Mouse (Mus musculus): ENCODE measurements at regions not wholly inside any gene's neighbourhood (a gene's known extent, or its start where the extent isn't known, plus 50 kb on each side); places are given as distances from the start of the nearest gene placed in this dataset.

GRCm38 (mm10) chr1:35587900-35588299 is 480.3 kb upstream of the Hs6st1 start:
- H3K4me1 ChIP-seq (replicated peaks; ENCODE audit: control insufficient read depth, insufficient read depth, low read length), result no peaks in the 10 kb centered on the region
- no peak overlapping the region for H3K4me3 ChIP-seq (ENCODE audit: low read depth, low read length)
- no peaks in the 10 kb centered on the region for H3K9me3 ChIP-seq (ENCODE audit: control insufficient read depth, low read length)
- H3K27ac ChIP-seq (ENCODE audit: low read depth, low read length), result no peak overlapping the region
- no peak overlapping the region for H3K9ac ChIP-seq (ENCODE audit: low read depth, low read length)
- WGBS, result 77% methylated on average over 2 of the region's 2 CpGs
- H3K27me3 ChIP-seq (replicated peaks; ENCODE audit: control insufficient read depth, insufficient read depth, low read length), result no peaks in the 10 kb centered on the region
- no peak overlapping the region for H3K4me2 ChIP-seq
- DNase-seq (ENCODE audit: low spot score) (no peak), ATAC-seq (replicated peaks; ENCODE audit: low FRiP score) (no peak)
- no peaks in the 10 kb centered on the region for H3K36me3 ChIP-seq (ENCODE audit: control insufficient read depth, insufficient read depth, low read length)

GRCm38 (mm10) chr1:35588939-35589338 is 479.3 kb upstream of the Hs6st1 start:
- ATAC-seq (replicated peaks; ENCODE audit: low FRiP score) (no peak), DNase-seq (ENCODE audit: low spot score) (no peak)
- no peaks in the 10 kb centered on the region for H3K36me3 ChIP-seq (ENCODE audit: control insufficient read depth, insufficient read depth, low read length)
- WGBS, result 70% methylated on average over 3 of the region's 3 CpGs
- H3K9me3 ChIP-seq (ENCODE audit: control insufficient read depth, low read length), result no peaks in the 10 kb centered on the region
- H3K9ac ChIP-seq (ENCODE audit: low read depth, low read length), result no peak overlapping the region
- H3K27ac ChIP-seq (ENCODE audit: low read depth, low read length), result no peak overlapping the region
- H3K4me1 ChIP-seq (replicated peaks; ENCODE audit: control insufficient read depth, insufficient read depth, low read length), result no peaks in the 10 kb centered on the region
- no peak overlapping the region for H3K4me3 ChIP-seq (ENCODE audit: low read depth, low read length)
- no peaks in the 10 kb centered on the region for H3K27me3 ChIP-seq (replicated peaks; ENCODE audit: control insufficient read depth, insufficient read depth, low read length)
- no peak overlapping the region for H3K4me2 ChIP-seq

GRCm38 (mm10) chr1:35600847-35601246 is 467.4 kb upstream of the Hs6st1 start:
- Histone ChIP-seq H3K27ac (ENCODE audit: low read depth, low read length) (no peak overlapping the region), H3K4me3 (ENCODE audit: low read depth, low read length) (no peak overlapping the region), H3K36me3 (ENCODE audit: control insufficient read depth, insufficient read depth, low read length) (no peaks in the 10 kb centered on the region), H3K9ac (ENCODE audit: low read depth, low read length) (no peak overlapping the region), H3K4me1 (replicated peaks; ENCODE audit: control insufficient read depth, insufficient read depth, low read length) (no peaks in the 10 kb centered on the region), H3K9me3 (ENCODE audit: control insufficient read depth, low read length) (no peaks in the 10 kb centered on the region), H3K27me3 (replicated peaks; ENCODE audit: control insufficient read depth, insufficient read depth, low read length) (no peaks in the 10 kb centered on the region), H3K4me2 (no peak overlapping the region)
- DNase-seq (ENCODE audit: low spot score) (no peak), ATAC-seq (replicated peaks; ENCODE audit: low FRiP score) (no peak)
- WGBS, result 89% methylated on average over 3 of the region's 3 CpGs

- no peak overlapping the region for H3K27ac ChIP-seq (ENCODE audit: low read depth, low read length)
- no peak overlapping the region for H3K4me3 ChIP-seq (ENCODE audit: low read depth, low read length)
- no peaks in the 10 kb centered on the region for H3K9me3 ChIP-seq (ENCODE audit: control insufficient read depth, low read length)
- no peak for DNase-seq (ENCODE audit: low spot score)
- no peak for ATAC-seq (replicated peaks; ENCODE audit: low FRiP score)
- no peaks in the 10 kb centered on the region for H3K27me3 ChIP-seq (replicated peaks; ENCODE audit: control insufficient read depth, insufficient read depth, low read length)
- H3K4me1 ChIP-seq (replicated peaks; ENCODE audit: control insufficient read depth, insufficient read depth, low read length), result no peaks in the 10 kb centered on the region
- H3K4me2 ChIP-seq, result no peak overlapping the region
- no peaks in the 10 kb centered on the region for H3K36me3 ChIP-seq (ENCODE audit: control insufficient read depth, insufficient read depth, low read length)
- no peak overlapping the region for H3K9ac ChIP-seq (ENCODE audit: low read depth, low read length)
- WGBS, result 68% methylated on average over 3 of the region's 3 CpGs
Observed at GRCm38 (mm10) chr1:35615131-35615530, 453.1 kb upstream of the Hs6st1 start.

GRCm38 (mm10) chr1:35619476-35619875 is 448.7 kb upstream of the Hs6st1 start:
- H3K27ac ChIP-seq (ENCODE audit: low read depth, low read length), result no peak overlapping the region
- DNase-seq (ENCODE audit: low spot score) (no peak), ATAC-seq (replicated peaks; ENCODE audit: low FRiP score) (no peak)
- H3K36me3 ChIP-seq (ENCODE audit: control insufficient read depth, insufficient read depth, low read length), result no peaks in the 10 kb centered on the region
- no peaks in the 10 kb centered on the region for H3K27me3 ChIP-seq (replicated peaks; ENCODE audit: control insufficient read depth, insufficient read depth, low read length)
- H3K9ac ChIP-seq (ENCODE audit: low read depth, low read length), result no peak overlapping the region
- no peaks in the 10 kb centered on the region for H3K4me1 ChIP-seq (replicated peaks; ENCODE audit: control insufficient read depth, insufficient read depth, low read length)
- no peaks in the 10 kb centered on the region for H3K9me3 ChIP-seq (ENCODE audit: control insufficient read depth, low read length)
- no peak overlapping the region for H3K4me2 ChIP-seq
- H3K4me3 ChIP-seq (ENCODE audit: low read depth, low read length), result no peak overlapping the region
- WGBS, result 64% methylated on average over 4 of the region's 4 CpGs

GRCm38 (mm10) chr1:35642595-35642994 is 425.6 kb upstream of the Hs6st1 start:
- DNase-seq (ENCODE audit: low spot score), result no peak
- Histone ChIP-seq H3K4me2 (no peak overlapping the region), H3K36me3 (ENCODE audit: control insufficient read depth, insufficient read depth, low read length) (no peaks in the 10 kb centered on the region), H3K4me3 (ENCODE audit: low read depth, low read length) (no peak overlapping the region), H3K27ac (ENCODE audit: low read depth, low read length) (no peak overlapping the region), H3K4me1 (replicated peaks; ENCODE audit: control insufficient read depth, insufficient read depth, low read length) (no peaks in the 10 kb centered on the region), H3K9me3 (ENCODE audit: control insufficient read depth, low read length) (no peaks in the 10 kb centered on the region), H3K27me3 (replicated peaks; ENCODE audit: control insufficient read depth, insufficient read depth, low read length) (no peaks in the 10 kb centered on the region), H3K9ac (ENCODE audit: low read depth, low read length) (no peak overlapping the region)
- 28% methylated on average over 7 of the region's 7 CpGs for WGBS
- ATAC-seq (replicated peaks; ENCODE audit: low FRiP score), result no peak

- Histone ChIP-seq H3K27ac (ENCODE audit: low read depth, low read length) (no peak overlapping the region), H3K4me2 (no peak overlapping the region), H3K4me1 (replicated peaks; ENCODE audit: control insufficient read depth, insufficient read depth, low read length) (no peaks in the 10 kb centered on the region), H3K9me3 (ENCODE audit: control insufficient read depth, low read length) (no peaks in the 10 kb centered on the region), H3K27me3 (replicated peaks; ENCODE audit: control insufficient read depth, insufficient read depth, low read length) (no peaks in the 10 kb centered on the region), H3K9ac (ENCODE audit: low read depth, low read length) (no peak overlapping the region), H3K4me3 (ENCODE audit: low read depth, low read length) (no peak overlapping the region), H3K36me3 (ENCODE audit: control insufficient read depth, insufficient read depth, low read length) (no peaks in the 10 kb centered on the region)
- ATAC-seq (replicated peaks; ENCODE audit: low FRiP score) (no peak), DNase-seq (ENCODE audit: low spot score) (no peak)
- WGBS, result 71% methylated on average over 13 of the region's 13 CpGs
Observed at GRCm38 (mm10) chr1:35653119-35653956, 414.9 kb upstream of the Hs6st1 start.

- Histone ChIP-seq H3K4me3 (ENCODE audit: low read depth, low read length) (no peak overlapping the region), H3K27me3 (replicated peaks; ENCODE audit: control insufficient read depth, insufficient read depth, low read length) (no peaks in the 10 kb centered on the region), H3K4me1 (replicated peaks; ENCODE audit: control insufficient read depth, insufficient read depth, low read length) (no peaks in the 10 kb centered on the region), H3K9ac (ENCODE audit: low read depth, low read length) (no peak overlapping the region), H3K4me2 (no peak overlapping the region), H3K9me3 (ENCODE audit: control insufficient read depth, low read length) (no peaks in the 10 kb centered on the region), H3K27ac (ENCODE audit: low read depth, low read length) (no peak overlapping the region), H3K36me3 (ENCODE audit: control insufficient read depth, insufficient read depth, low read length) (no peaks in the 10 kb centered on the region)
- WGBS, result 79% methylated on average over 4 of the region's 4 CpGs
- DNase-seq (ENCODE audit: low spot score), result no peak
- no peak for ATAC-seq (replicated peaks; ENCODE audit: low FRiP score)
Observed at GRCm38 (mm10) chr1:35663006-35663405, 405.2 kb upstream of the Hs6st1 start.

GRCm38 (mm10) chr1:35673524-35673923 is 394.7 kb upstream of the Hs6st1 start:
- no peak for ATAC-seq (replicated peaks; ENCODE audit: low FRiP score)

More at GRCm38 (mm10) chr1:35673524-35673923, 394.7 kb upstream of the Hs6st1 start:
- Histone ChIP-seq H3K36me3 (ENCODE audit: control insufficient read depth, insufficient read depth, low read length) (no peaks in the 10 kb centered on the region), H3K9ac (ENCODE audit: low read depth, low read length) (no peak overlapping the region), H3K27ac (ENCODE audit: low read depth, low read length) (no peak overlapping the region), H3K4me3 (ENCODE audit: low read depth, low read length) (no peak overlapping the region), H3K9me3 (ENCODE audit: control insufficient read depth, low read length) (no peaks in the 10 kb centered on the region), H3K27me3 (replicated peaks; ENCODE audit: control insufficient read depth, insufficient read depth, low read length) (no peaks in the 10 kb centered on the region), H3K4me1 (replicated peaks; ENCODE audit: control insufficient read depth, insufficient read depth, low read length) (no peaks in the 10 kb centered on the region), H3K4me2 (no peak overlapping the region)
- WGBS, result 81% methylated on average over 4 of the region's 4 CpGs
- DNase-seq (ENCODE audit: low spot score), result no peak
